Mouse (Mus musculus): ENCODE data around the gene Dph1. TPM values are rescaled to one million over a fixed set of nuclear protein-coding genes. Genes with fewer than 3 reads are reported as not detected.

Gene Dph1
- total RNA-seq, 2 experiments from 2014 or later = 1.1 TPM; not detected in 1

- ATAC-seq (replicated peaks; ENCODE audit: low FRiP score, poor library complexity, severe bottlenecking) = no peak
These were observed 27.0 kb downstream of the Dph1 start for GRCm38 (mm10) chr11:75164051-75164450.

- ATAC-seq (replicated peaks; ENCODE audit: low FRiP score, poor library complexity, severe bottlenecking) = no peak
These were observed 27.7 kb downstream of the Dph1 start for GRCm38 (mm10) chr11:75163379-75163778.

- ATAC-seq (replicated peaks; ENCODE audit: low FRiP score, poor library complexity, severe bottlenecking) = no peak
These were observed 28.4 kb downstream of the Dph1 start for GRCm38 (mm10) chr11:75162591-75163080.

GRCm38 (mm10) chr11:75161417-75162008, 29.5 kb downstream of the Dph1 start:
- ATAC-seq (replicated peaks; ENCODE audit: low FRiP score, poor library complexity, severe bottlenecking) = no peak

GRCm38 (mm10) chr11:75160954-75161353, 30.1 kb downstream of the Dph1 start:
- ATAC-seq (replicated peaks; ENCODE audit: low FRiP score, poor library complexity, severe bottlenecking) = no peak

GRCm38 (mm10) chr11:75159564-75159963, 31.5 kb downstream of the Dph1 start:
- no peak for ATAC-seq (replicated peaks; ENCODE audit: low FRiP score, poor library complexity, severe bottlenecking)

- ATAC-seq (replicated peaks; ENCODE audit: low FRiP score, poor library complexity, severe bottlenecking) = no peak
These were observed 32.6 kb downstream of the Dph1 start for GRCm38 (mm10) chr11:75158432-75158831.

- no peak for ATAC-seq (replicated peaks; ENCODE audit: low FRiP score, poor library complexity, severe bottlenecking)
These were observed 33.1 kb downstream of the Dph1 start for GRCm38 (mm10) chr11:75157901-75158300.

- ATAC-seq (replicated peaks; ENCODE audit: low FRiP score, poor library complexity, severe bottlenecking) = no peak
These were observed 34.0 kb downstream of the Dph1 start for GRCm38 (mm10) chr11:75157037-75157436.

GRCm38 (mm10) chr11:75156416-75156815, 34.6 kb downstream of the Dph1 start:
- ATAC-seq (replicated peaks; ENCODE audit: low FRiP score, poor library complexity, severe bottlenecking) = no peak

GRCm38 (mm10) chr11:75155985-75156384, 35.1 kb downstream of the Dph1 start:
- ATAC-seq (replicated peaks; ENCODE audit: low FRiP score, poor library complexity, severe bottlenecking) = no peak

GRCm38 (mm10) chr11:75154053-75154585, 36.9 kb downstream of the Dph1 start:
- ATAC-seq (replicated peaks; ENCODE audit: low FRiP score, poor library complexity, severe bottlenecking) = no peak

GRCm38 (mm10) chr11:75152603-75153557, 38.2 kb downstream of the Dph1 start:
- no peak for ATAC-seq (replicated peaks; ENCODE audit: low FRiP score, poor library complexity, severe bottlenecking)

GRCm38 (mm10) chr11:75150346-75150745, 40.7 kb downstream of the Dph1 start:
- no peak for ATAC-seq (replicated peaks; ENCODE audit: low FRiP score, poor library complexity, severe bottlenecking)

- no peak for ATAC-seq (replicated peaks; ENCODE audit: low FRiP score, poor library complexity, severe bottlenecking)
These were observed 42.6 kb downstream of the Dph1 start for GRCm38 (mm10) chr11:75148332-75149035.

- ATAC-seq (replicated peaks; ENCODE audit: low FRiP score, poor library complexity, severe bottlenecking) = no peak
These were observed 43.2 kb downstream of the Dph1 start for GRCm38 (mm10) chr11:75147846-75148168.

GRCm38 (mm10) chr11:75147106-75147845, 43.8 kb downstream of the Dph1 start:
- no peak for ATAC-seq (replicated peaks; ENCODE audit: low FRiP score, poor library complexity, severe bottlenecking)

GRCm38 (mm10) chr11:75145841-75146240, 45.2 kb downstream of the Dph1 start:
- no peak for ATAC-seq (replicated peaks; ENCODE audit: low FRiP score, poor library complexity, severe bottlenecking)

- no peak for ATAC-seq (replicated peaks; ENCODE audit: low FRiP score, poor library complexity, severe bottlenecking)
These were observed 48.3 kb downstream of the Dph1 start for GRCm38 (mm10) chr11:75142749-75143148.

GRCm38 (mm10) chr11:75141913-75142312, 49.1 kb downstream of the Dph1 start:
- ATAC-seq (replicated peaks; ENCODE audit: low FRiP score, poor library complexity, severe bottlenecking) = no peak

Data from erythroid progenitor cell, adult 5-6 weeks (primary cell).